Mouse (Mus musculus): ENCODE measurements around the gene Tbx1. TPM values are rescaled to one million over a fixed set of nuclear protein-coding genes. Genes with fewer than 3 reads are reported as not detected.
A peak's percentile ranks its signal among the peaks of the same experiment; 100 is the strongest.

Gene Tbx1
- total and polyA plus RNA-seq, 2 experiments from 2014 or later = 0.81 to 1.3 TPM

GRCm38 (mm10) chr16:18580389-18580788 lies 10.1 kb downstream of the Tbx1 start:
- Histone ChIP-seq H3K4me1 (ENCODE audit: insufficient read depth, low read length) (0 out of 2 replicates have a peak, but pooled peaks cover 7% of the 10 kb centered on the region), H3K27me3 (ENCODE audit: insufficient read depth, low read length) (peaks cover 49% of the 10 kb centered on the region), H3K27ac (ENCODE audit: low read depth, low read length) (no peak overlapping the region), H3K4me3 (ENCODE audit: low read depth, low read length) (no peak overlapping the region), H3K4me2 (ENCODE audit: low read depth, low read length, poor library complexity, severe bottlenecking) (no peak overlapping the region), H3K9ac (replicated peaks; ENCODE audit: low read length, poor library complexity, severe bottlenecking) (no peak overlapping the region), H3K9me3 (ENCODE audit: low read length) (no peaks in the 10 kb centered on the region), H3K36me3 (ENCODE audit: insufficient read depth, low read length) (no peaks in the 10 kb centered on the region)
- WGBS = 34% methylated on average over 2 of the region's 2 CpGs
- TF ChIP-seq CTCF (IDR thresholded peaks at IDR 0.05) = peak; percentile 36; the same call in 1 of the 2 replicates
- DNase-seq (ENCODE audit: low spot score) (no peak), ATAC-seq (ENCODE audit: low FRiP score) (no peak)

GRCm38 (mm10) chr16:18577599-18578160 lies 12.8 kb downstream of the Tbx1 start:
- Histone ChIP-seq H3K27ac (ENCODE audit: low read depth, low read length) (no peak overlapping the region), H3K4me3 (ENCODE audit: low read depth, low read length) (no peak overlapping the region), H3K9ac (replicated peaks; ENCODE audit: low read length, poor library complexity, severe bottlenecking) (no peak overlapping the region), H3K4me2 (ENCODE audit: low read depth, low read length, poor library complexity, severe bottlenecking) (no peak overlapping the region), H3K9me3 (ENCODE audit: low read length) (no peaks in the 10 kb centered on the region), H3K27me3 (ENCODE audit: insufficient read depth, low read length) (peaks cover 35% of the 10 kb centered on the region), H3K4me1 (ENCODE audit: insufficient read depth, low read length) (0 out of 2 replicates have a peak, but pooled peaks cover 7% of the 10 kb centered on the region), H3K36me3 (ENCODE audit: insufficient read depth, low read length) (no peaks in the 10 kb centered on the region)
- ATAC-seq (ENCODE audit: low FRiP score) = no peak
- WGBS = 17% methylated on average over 5 of the region's 5 CpGs
- no peak for TF ChIP-seq CTCF (IDR thresholded peaks at IDR 0.05)
- no peak for DNase-seq (ENCODE audit: low spot score)

GRCm38 (mm10) chr16:18577071-18577470 lies 13.4 kb downstream of the Tbx1 start:
- Histone ChIP-seq H3K4me1 (ENCODE audit: insufficient read depth, low read length) (0 out of 2 replicates have a peak, but pooled peaks cover 4% of the 10 kb centered on the region), H3K9ac (replicated peaks; ENCODE audit: low read length, poor library complexity, severe bottlenecking) (no peak overlapping the region), H3K27ac (ENCODE audit: low read depth, low read length) (no peak overlapping the region), H3K4me2 (ENCODE audit: low read depth, low read length, poor library complexity, severe bottlenecking) (no peak overlapping the region), H3K4me3 (ENCODE audit: low read depth, low read length) (no peak overlapping the region), H3K9me3 (ENCODE audit: low read length) (no peaks in the 10 kb centered on the region), H3K36me3 (ENCODE audit: insufficient read depth, low read length) (no peaks in the 10 kb centered on the region), H3K27me3 (ENCODE audit: insufficient read depth, low read length) (peaks cover 29% of the 10 kb centered on the region)
- TF ChIP-seq CTCF (IDR thresholded peaks at IDR 0.05) = no peak
- DNase-seq (ENCODE audit: low spot score) = no peak
- WGBS = 41% methylated on average over 3 of the region's 3 CpGs
- ATAC-seq (ENCODE audit: low FRiP score) = no peak

GRCm38 (mm10) chr16:18574196-18574595 lies 16.3 kb downstream of the Tbx1 start:
- ATAC-seq (ENCODE audit: low FRiP score) (no peak), DNase-seq (ENCODE audit: low spot score) (no peak)
- no peak overlapping the region for H3K27ac ChIP-seq (ENCODE audit: low read depth, low read length)
- no peak overlapping the region for H3K4me2 ChIP-seq (ENCODE audit: low read depth, low read length, poor library complexity, severe bottlenecking)
- H3K4me3 ChIP-seq (ENCODE audit: low read depth, low read length) = no peak overlapping the region
- TF ChIP-seq CTCF (IDR thresholded peaks at IDR 0.05) = no peak
- H3K4me1 ChIP-seq (ENCODE audit: insufficient read depth, low read length) = no peaks in the 10 kb centered on the region
- H3K27me3 ChIP-seq (ENCODE audit: insufficient read depth, low read length) = peaks cover under 1% of the 10 kb centered on the region; the same call in 1 of the 2 replicates
- H3K36me3 ChIP-seq (ENCODE audit: insufficient read depth, low read length) = no peaks in the 10 kb centered on the region
- H3K9ac ChIP-seq (replicated peaks; ENCODE audit: low read length, poor library complexity, severe bottlenecking) = no peak overlapping the region
- WGBS = 67% methylated on average over 8 of the region's 8 CpGs
- H3K9me3 ChIP-seq (ENCODE audit: low read length) = no peaks in the 10 kb centered on the region

- Histone ChIP-seq H3K36me3 (ENCODE audit: insufficient read depth, low read length) (peaks cover 8% of the 10 kb centered on the region; the same call in 1 of the 2 replicates), H3K9me3 (ENCODE audit: low read length) (no peaks in the 10 kb centered on the region), H3K4me1 (ENCODE audit: insufficient read depth, low read length) (no peaks in the 10 kb centered on the region), H3K27ac (ENCODE audit: low read depth, low read length) (no peak overlapping the region), H3K9ac (replicated peaks; ENCODE audit: low read length, poor library complexity, severe bottlenecking) (no peak overlapping the region), H3K4me2 (ENCODE audit: low read depth, low read length, poor library complexity, severe bottlenecking) (no peak overlapping the region), H3K4me3 (ENCODE audit: low read depth, low read length) (no peak overlapping the region), H3K27me3 (ENCODE audit: insufficient read depth, low read length) (no peaks in the 10 kb centered on the region)
- ATAC-seq (ENCODE audit: low FRiP score) (no peak), DNase-seq (ENCODE audit: low spot score) (no peak)
- WGBS = 76% methylated on average over 7 of the region's 7 CpGs
- no peak for TF ChIP-seq CTCF (IDR thresholded peaks at IDR 0.05)
Observed at GRCm38 (mm10) chr16:18568599-18568998, 21.9 kb downstream of the Tbx1 start.

GRCm38 (mm10) chr16:18564472-18564871 lies 26.0 kb downstream of the Tbx1 start:
- Histone ChIP-seq H3K9ac (replicated peaks; ENCODE audit: low read length, poor library complexity, severe bottlenecking) (no peak overlapping the region), H3K36me3 (ENCODE audit: insufficient read depth, low read length) (peaks cover 8% of the 10 kb centered on the region; the same call in 1 of the 2 replicates), H3K4me2 (ENCODE audit: low read depth, low read length, poor library complexity, severe bottlenecking) (no peak overlapping the region), H3K27me3 (ENCODE audit: insufficient read depth, low read length) (no peaks in the 10 kb centered on the region), H3K4me3 (ENCODE audit: low read depth, low read length) (no peak overlapping the region), H3K4me1 (ENCODE audit: insufficient read depth, low read length) (no peaks in the 10 kb centered on the region), H3K27ac (ENCODE audit: low read depth, low read length) (no peak overlapping the region), H3K9me3 (ENCODE audit: low read length) (no peaks in the 10 kb centered on the region)
- TF ChIP-seq CTCF (IDR thresholded peaks at IDR 0.05) = no peak
- DNase-seq (ENCODE audit: low spot score) (no peak), ATAC-seq (ENCODE audit: low FRiP score) (no peak)
- 74% methylated on average over 2 of the region's 2 CpGs for WGBS
